Mouse (Mus musculus) heart, embryonic 13.5 days (tissue): ENCODE measurements around the gene Rhbdd3. TPM values are rescaled to one million over a fixed set of nuclear protein-coding genes. Genes with fewer than 3 reads are reported as not detected.

Experiments
- ATAC-seq: fragments of 200-750 bp; cut with Nextera tagmentation; 2 replicates; pipeline ENCODE4 v1.8.0; 2017; ENCODE audit warnings: moderate TSS enrichment; ENCODE audit not compliant: insufficient number of reproducible peaks, low FRiP score, low TSS enrichment; ENCODE audit errors: extremely low read depth
- H3K27ac ChIP-seq: fragments of 300-500 bp; sonication (generic); replicated peaks from 2 replicates; pipeline ENCODE4 v1.5.1; 2015; ENCODE audit warnings: moderate library complexity, mild to moderate bottlenecking, inconsistent platforms
- H3K27me3 ChIP-seq: fragments of 300-500 bp; sonication (generic); replicated peaks from 2 replicates; pipeline ENCODE4 v1.6.1; 2015; ENCODE audit warnings: mild to moderate bottlenecking, inconsistent platforms
- H3K36me3 ChIP-seq: fragments of 300-500 bp; sonication (generic); 2 replicates; pipeline ENCODE4 v1.6.1; 2015; ENCODE audit warnings: mild to moderate bottlenecking, inconsistent platforms
- H3K4me1 ChIP-seq: fragments of 300-500 bp; sonication (generic); 2 replicates; pipeline ENCODE4 v1.6.1; 2015; ENCODE audit warnings: inconsistent platforms
- H3K4me2 ChIP-seq: fragments of 300-500 bp; sonication (generic); 2 replicates; pipeline ENCODE4 v1.6.1; 2015; ENCODE audit warnings: inconsistent platforms, mild to moderate bottlenecking, moderate library complexity
- H3K4me3 ChIP-seq: fragments of 300-500 bp; sonication (generic); 2 replicates; pipeline ENCODE4 v1.5.1; 2015; ENCODE audit warnings: moderate library complexity, mild to moderate bottlenecking, inconsistent platforms
- H3K9ac ChIP-seq: fragments of 300-500 bp; sonication (generic); 2 replicates; pipeline ENCODE4 v1.6.1; 2015; ENCODE audit warnings: inconsistent platforms, mild to moderate bottlenecking, moderate library complexity
- H3K9me3 ChIP-seq: fragments of 300-500 bp; sonication (generic); 2 replicates; pipeline ENCODE4 v1.6.1; 2016; ENCODE audit warnings: inconsistent platforms
- WGBS: fragments of 180-500 bp; shearing (Covaris S2); methylation state at CpG from one replicate; pipeline ENCODE4 v1.1.7; 2015; ENCODE audit warnings: mixed read lengths; 5-methylcytosine and 5-hydroxymethylcytosine counted together
- polyA plus RNA-seq: library from polyadenylated mRNA; unstranded; fragments of >200 nt; fragmentation: Nextera tagmentation; extraction: Ambion mirVana; gene quantifications from 2 replicates; pipeline ENCODE4 v1.2.1, GENCODE M21; 2015

Gene Rhbdd3
- polyA plus RNA-seq, 1 experiment from 2014 or later = 28.2 TPM

DNA sequence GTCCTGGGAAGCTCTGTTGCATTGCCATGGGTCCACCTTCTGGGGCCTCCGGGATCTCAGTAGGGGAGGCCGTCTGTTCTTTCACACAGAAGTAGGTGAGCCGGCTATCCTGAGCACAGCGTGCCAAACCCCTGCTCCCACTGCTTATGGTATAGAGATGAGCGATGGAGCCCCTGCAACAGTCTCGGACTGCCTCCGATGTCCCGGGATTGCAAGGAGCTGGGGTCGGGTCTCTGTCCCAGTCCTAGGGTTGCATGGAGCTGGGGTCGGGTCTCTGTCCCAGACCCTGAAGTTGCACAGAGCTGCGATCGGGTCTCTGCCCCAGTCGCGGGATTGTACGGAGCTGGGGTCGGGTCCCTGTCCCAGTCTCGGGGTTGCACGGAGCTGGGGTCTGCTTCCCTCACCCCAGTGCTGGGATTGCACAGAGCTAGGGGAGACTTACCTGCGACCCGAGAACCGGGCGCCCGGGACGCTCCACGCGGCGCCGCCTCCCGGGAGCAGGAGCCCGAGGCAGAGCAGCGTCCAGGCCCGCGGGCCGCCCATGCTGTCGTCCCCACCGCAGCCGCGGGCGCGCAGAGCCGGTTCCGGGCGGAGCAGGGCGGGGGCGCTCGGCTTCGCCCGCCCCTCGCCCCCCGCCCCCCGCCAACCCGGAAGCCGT, 53.1 kb downstream of the Rhbdd3 start, which contains the start of gene Emid1:
TSS of gene Emid1 (minus strand) at position 578 of the 658 bp plus-strand sequence.
- H3K4me1 ChIP-seq = peaks cover 34% of the 10 kb centered on the region

GRCm38 (mm10) chr11:5154961-5155805, 56.5 kb downstream of the Rhbdd3 start:
- H3K36me3 ChIP-seq = no peaks in the 10 kb centered on the region
- no peaks in the 10 kb centered on the region for H3K9me3 ChIP-seq
- H3K27me3 ChIP-seq = peaks cover 29% of the 10 kb centered on the region
- ATAC-seq = no peak
- H3K27ac ChIP-seq = no peak overlapping the region
- WGBS = 38% methylated on average over 10 of the region's 10 CpGs
- no peak overlapping the region for H3K4me2 ChIP-seq
- H3K4me3 ChIP-seq = no peak overlapping the region
- H3K9ac ChIP-seq = peak overlapping the region; percentile 47
- peaks cover 19% of the 10 kb centered on the region for H3K4me1 ChIP-seq

More for the DNA sequence above, 53.1 kb downstream of the Rhbdd3 start, which contains the start of gene Emid1:
- H3K9me3 ChIP-seq = no peaks in the 10 kb centered on the region
- H3K27ac ChIP-seq = no peak within 1 kb of the TSS
- peak within 1 kb of the TSS; percentile 83 for H3K9ac ChIP-seq
- H3K27me3 ChIP-seq = peaks cover 36% of the 10 kb centered on the region
- H3K36me3 ChIP-seq = no peaks in the 10 kb centered on the region
- peak within 1 kb of the TSS; percentile 96 for H3K4me2 ChIP-seq
- peak within 1 kb of the TSS; percentile 64 for H3K4me3 ChIP-seq
- ATAC-seq = no peak; the same call in 1 of the 2 replicates
- 2% methylated on average over 38 of the region's 53 CpGs for WGBS

Other genes starting within 250 kb of the Rhbdd3 start
- 37.3 and 39.8 TPM in 2 replicates for gene Nf2, start 249.4 kb upstream of the Rhbdd3 start, polyA plus RNA-seq
- gene Nipsnap1, start 225.0 kb upstream of the Rhbdd3 start, polyA plus RNA-seq = 31.4 and 35.6 TPM in 2 replicates
- 23.3 and 24.4 TPM in 2 replicates for gene Thoc5, start 203.6 kb upstream of the Rhbdd3 start, polyA plus RNA-seq
- 0.39 and 0.50 TPM in 2 replicates for gene Nefh, start 150.9 kb upstream of the Rhbdd3 start, polyA plus RNA-seq
- 41.2 and 42.6 TPM in 2 replicates for gene Ap1b1, start 112.1 kb upstream of the Rhbdd3 start, polyA plus RNA-seq
- 0.59 and 0.70 TPM in 2 replicates for gene Rasl10a, start 40.8 kb upstream of the Rhbdd3 start, polyA plus RNA-seq
- gene Gas2l1, start 33.6 kb upstream of the Rhbdd3 start, polyA plus RNA-seq = 21.0 TPM in 2 replicates
- 435 and 450 TPM in 2 replicates for gene Ewsr1, start 340 bp downstream of the Rhbdd3 start, polyA plus RNA-seq
- gene Emid1, start 53.3 kb downstream of the Rhbdd3 start, polyA plus RNA-seq = 8.6 and 9.3 TPM in 2 replicates
- gene Kremen1, start 162.6 kb downstream of the Rhbdd3 start, polyA plus RNA-seq = 29.0 and 29.2 TPM in 2 replicates